Mouse (Mus musculus): ENCODE measurements around the gene Rai1.

The Rai1 gene

DNA sequence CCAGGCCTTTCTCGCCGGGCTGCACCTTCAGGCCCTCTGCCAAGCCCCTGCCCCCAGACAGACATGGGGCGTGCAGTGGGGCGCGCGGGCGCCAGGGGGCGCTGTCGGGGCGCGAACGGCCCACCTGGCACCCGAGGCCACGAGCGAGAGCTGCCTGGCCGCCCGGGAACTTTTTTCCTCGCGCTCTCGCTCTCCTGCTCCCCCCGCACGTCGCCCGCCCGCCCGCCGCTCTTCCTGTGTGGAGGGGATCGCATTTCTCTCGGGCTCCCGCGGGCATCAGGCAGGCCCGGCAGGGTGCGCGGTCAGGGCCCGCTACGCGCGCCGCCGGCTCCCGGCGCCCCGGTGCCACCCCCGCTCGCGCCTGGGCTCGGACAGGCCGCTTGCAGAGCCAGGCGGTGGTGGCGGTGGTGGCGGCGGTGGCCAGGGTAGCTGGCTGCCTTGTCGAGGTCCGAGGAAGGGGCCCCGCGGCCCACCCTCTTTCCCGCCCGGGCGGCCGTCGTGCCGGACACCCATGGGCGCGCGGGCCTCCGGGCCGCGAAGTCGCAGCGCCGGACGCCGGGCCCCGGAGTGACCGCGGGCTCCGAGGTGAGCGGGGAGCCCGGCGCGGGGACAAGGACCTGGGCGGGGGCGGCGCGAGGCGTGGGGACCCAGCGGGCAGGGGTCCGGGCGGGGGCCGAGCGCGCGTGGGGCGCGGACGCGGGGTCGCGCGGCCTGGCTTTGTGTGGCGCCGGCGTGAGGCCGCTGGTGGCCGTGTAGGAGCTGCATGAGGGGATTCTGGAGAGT is at the start of gene Rai1:
Gene Rai1 (plus strand): TSS at position 204 of the 783 bp plus-strand sequence.
- DNase-seq, result peak; percentile 96

DNA sequence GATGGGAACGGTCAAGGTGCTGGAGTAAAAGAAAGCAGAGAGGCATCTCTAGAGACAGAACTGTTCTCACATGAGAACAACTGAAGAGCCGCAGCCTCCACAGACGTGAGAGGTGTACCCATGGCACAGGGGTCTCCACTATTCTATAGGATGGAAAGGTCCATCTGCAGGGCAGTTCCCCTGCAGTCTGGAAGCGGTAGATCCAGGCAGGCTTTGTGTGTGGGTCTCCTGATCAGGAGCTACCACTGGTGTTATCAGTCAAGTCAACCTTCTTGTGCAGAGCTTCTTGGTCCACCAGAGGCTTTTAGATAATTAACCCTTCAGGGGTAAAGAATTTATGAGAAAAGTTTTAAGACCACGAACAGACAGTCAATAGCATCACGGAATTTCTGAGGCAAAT is 48.3 kb upstream of the Rai1 start:
- no peak for DNase-seq

DNA sequence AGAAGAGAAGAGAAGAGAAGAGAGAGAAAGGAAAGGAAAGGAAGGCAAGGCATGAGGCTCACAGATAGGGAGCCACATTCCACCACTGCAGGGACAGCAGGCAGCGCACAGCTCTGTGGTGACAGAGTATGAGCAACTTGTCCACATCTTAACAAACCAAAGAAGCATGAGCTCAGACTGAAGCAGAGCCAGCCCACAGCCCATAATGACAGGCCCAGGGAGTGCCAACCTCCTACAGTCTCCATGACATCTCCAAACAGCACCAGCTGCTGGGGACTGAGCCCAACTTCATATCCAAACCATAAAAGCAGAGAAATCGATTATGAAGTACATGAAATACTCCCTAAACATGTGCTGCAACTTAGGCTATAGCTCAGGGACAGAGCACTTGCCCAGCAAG is 46.8 kb upstream of the Rai1 start:
- DNase-seq, result no peak

- DNase-seq, result no peak
These were observed 46.4 kb upstream of the Rai1 start for GRCm38 (mm10) chr11:60058441-60058840.

DNA sequence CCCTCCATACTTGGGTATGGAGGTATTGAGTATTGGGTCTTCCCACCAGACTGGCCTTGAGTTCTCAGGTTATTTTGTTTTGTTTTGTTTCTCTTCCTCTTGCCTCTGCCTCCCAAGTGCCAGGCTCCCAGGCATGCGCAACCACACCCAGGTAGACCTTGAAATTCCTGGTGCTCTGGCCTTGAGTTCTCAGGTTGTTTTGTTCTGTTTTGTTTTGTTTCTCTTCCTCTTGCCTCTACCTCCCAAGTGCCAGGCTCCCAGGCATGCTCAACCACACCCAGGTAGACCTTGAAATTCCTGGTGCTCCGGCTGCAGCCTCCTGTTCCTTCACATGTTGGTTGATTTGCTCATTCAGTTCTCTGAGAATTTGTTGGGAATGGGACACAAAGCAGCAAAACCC is 44.8 kb upstream of the Rai1 start:
- no peak for DNase-seq

GRCm38 (mm10) chr11:60061504-60062006 is 43.3 kb upstream of the Rai1 start:
- no peak for DNase-seq

- DNase-seq, result no peak
These were observed 39.5 kb upstream of the Rai1 start for GRCm38 (mm10) chr11:60065267-60065666.

- DNase-seq, result no peak
These were observed 37.2 kb upstream of the Rai1 start for GRCm38 (mm10) chr11:60067646-60068045.

- DNase-seq, result no peak
These were observed 36.2 kb upstream of the Rai1 start for GRCm38 (mm10) chr11:60068631-60069030.

- peak; percentile 74 for DNase-seq
These were observed 34.2 kb upstream of the Rai1 start for GRCm38 (mm10) chr11:60070599-60070998.

DNA sequence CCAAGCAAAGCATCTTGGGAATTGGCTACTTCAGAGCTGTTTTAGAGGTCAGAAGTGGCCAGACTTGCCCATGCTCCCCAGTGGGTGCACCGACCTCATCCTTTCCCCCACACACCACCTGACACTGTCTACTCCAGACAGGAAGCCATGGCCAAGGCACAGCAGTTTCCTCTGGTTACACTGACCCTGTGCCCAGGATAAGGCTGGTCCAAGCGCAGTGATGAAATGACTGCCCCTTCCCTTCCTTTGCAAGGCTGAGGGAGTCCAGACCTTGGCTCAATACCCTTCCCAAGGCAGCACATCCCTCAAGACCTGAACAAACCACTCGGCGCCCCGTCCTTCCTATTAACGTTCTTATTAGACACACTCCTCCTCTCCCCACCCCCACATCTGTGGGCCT is 33.6 kb upstream of the Rai1 start:
- no peak for DNase-seq

DNA sequence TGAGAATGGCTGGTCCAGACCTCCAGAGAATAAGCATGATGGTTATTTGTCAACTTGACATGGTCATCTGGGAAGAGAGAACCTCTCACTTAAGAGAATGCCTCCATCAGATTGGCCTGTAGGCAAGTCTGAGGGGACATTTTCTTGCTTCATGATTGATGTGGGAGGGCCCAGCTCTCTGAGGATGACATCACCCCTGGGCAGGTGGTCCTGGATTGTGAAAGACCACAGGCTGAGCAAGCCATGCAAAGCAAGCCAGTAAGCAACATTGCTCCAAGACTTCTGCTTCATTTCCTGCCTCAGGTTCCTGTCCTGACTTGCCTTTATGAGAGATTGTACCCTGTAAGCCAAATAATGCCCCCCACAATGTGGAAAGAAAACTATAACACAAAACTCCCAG is 31.7 kb upstream of the Rai1 start:
- DNase-seq, result no peak

GRCm38 (mm10) chr11:60073936-60074502 is 30.8 kb upstream of the Rai1 start:
- peak; percentile 28 for DNase-seq

- no peak for DNase-seq
These were observed 28.6 kb upstream of the Rai1 start for GRCm38 (mm10) chr11:60076183-60076582.

DNA sequence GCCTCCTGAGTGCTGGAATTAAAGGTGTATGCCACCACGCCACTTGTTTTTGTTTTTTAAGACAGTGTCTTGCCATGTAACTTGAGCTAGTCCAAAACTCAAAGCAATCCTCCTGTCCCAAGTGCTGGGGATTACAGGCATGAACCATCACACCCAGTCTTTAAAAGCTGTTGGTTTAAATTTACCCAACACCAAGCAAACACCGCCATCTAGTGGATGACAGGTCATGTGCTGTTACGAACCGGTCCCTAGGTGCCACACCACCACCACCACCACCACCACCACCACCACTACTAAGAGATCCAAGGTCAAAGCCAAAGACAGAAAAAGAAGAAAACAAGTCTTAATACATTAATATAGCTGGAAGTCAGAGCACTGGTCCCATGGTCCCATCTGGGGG is 28.0 kb upstream of the Rai1 start:
- peak; percentile 86 for DNase-seq

GRCm38 (mm10) chr11:60084589-60084988 is 20.2 kb upstream of the Rai1 start:
- DNase-seq, result peak; percentile 68

DNA sequence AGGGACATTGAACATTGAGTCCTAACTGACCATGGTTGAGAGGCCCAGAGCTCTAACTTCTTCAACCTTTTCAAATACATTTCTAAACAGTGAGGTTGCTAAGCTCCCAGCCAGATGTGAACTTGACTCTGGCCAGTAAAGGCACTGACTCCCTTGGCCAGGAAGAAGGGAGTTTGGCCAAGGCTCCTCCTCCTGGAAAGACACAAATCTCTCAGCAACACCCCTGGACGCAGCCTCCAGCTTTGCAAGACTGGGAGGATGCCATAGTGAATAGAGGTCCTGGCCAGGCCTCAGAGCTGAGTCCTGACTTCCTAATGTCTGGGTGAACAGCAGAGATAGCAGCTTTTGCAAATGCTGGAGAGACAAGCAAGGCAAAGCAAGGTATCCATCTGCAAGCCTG is 18.1 kb upstream of the Rai1 start:
- DNase-seq, result no peak

GRCm38 (mm10) chr11:60088947-60089346 is 15.9 kb upstream of the Rai1 start:
- peak; percentile 18 for DNase-seq

- no peak for DNase-seq
These were observed 14.0 kb upstream of the Rai1 start for GRCm38 (mm10) chr11:60090696-60091421.

GRCm38 (mm10) chr11:60091422-60091761 is 13.4 kb upstream of the Rai1 start:
- peak; percentile 23 for DNase-seq

DNA sequence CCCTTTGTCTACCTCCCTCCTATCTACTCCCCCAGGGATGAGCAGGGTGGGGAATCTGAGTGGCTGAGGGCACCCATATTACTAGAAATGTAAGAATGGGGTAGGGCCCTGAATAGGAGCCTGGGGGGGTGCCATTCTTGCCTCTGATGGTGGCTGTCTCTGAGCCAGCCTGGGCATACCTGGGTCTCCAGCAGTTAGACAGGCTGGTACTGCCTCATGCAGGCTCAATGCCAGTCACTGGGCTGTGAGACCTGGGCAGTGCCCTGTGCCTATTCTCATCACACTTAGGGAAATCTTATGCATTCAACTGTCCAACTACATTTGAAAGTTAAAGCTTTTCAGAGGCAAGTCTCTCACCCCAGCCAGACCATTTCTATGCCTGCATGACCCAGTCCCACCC is 11.6 kb upstream of the Rai1 start:
- DNase-seq, result no peak

DNA sequence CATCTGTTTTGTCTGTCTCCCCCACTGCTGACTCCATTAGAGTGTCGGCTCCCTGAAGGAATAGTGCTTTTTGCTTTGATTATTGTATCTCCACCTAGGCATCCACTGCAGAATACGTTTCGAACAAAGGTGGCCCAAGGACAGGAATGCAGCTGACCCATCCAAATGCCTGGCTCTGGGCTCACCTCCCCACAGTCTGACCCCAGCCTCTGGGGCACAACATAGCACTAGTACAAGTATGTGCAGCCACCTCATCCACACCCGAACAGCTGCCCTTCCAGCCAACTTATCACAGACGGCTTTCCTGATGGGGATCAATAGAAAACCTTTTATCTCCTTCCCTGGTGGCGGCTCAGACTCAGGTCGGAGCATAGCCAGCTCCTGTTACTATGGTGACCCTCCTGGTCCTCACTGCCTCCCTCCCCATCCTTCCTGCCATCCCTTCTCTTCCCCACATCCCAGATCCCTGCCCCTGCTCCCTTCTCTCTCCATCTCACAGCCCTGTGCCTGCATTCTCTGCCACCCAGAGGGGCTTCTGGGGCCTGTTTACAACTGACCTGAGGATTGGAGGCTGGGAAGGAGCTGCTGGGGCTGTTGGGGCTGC is 10.7 kb upstream of the Rai1 start:
- no peak for DNase-seq

Measured in kidney, postnatal 10 days (tissue).